Mouse (Mus musculus) embryonic facial prominence, embryonic 14.5 days (tissue): ENCODE data around the gene March8. TPM values are rescaled to one million over a fixed set of nuclear protein-coding genes. Genes with fewer than 3 reads are reported as not detected.

Experiments
- ATAC-seq: fragments of 200-750 bp; cut with Nextera tagmentation; 2 replicates; pipeline ENCODE4 v1.8.0; 2017; ENCODE audit warnings: low read depth, moderate number of reproducible peaks, moderate TSS enrichment
- DNase-seq: peaks from one replicate; pipeline ENCODE4 v3.0.0-alpha.2; 2015; ENCODE audit warnings: low spot score
- H3K27ac ChIP-seq: fragments of 300-500 bp; sonication (generic); replicated peaks from 2 replicates; pipeline ENCODE4 v1.5.1; 2014; ENCODE audit warnings: low read depth, mild to moderate bottlenecking, low read length, moderate library complexity
- H3K27me3 ChIP-seq: fragments of 300-500 bp; sonication (generic); replicated peaks from 2 replicates; pipeline ENCODE4 v1.6.1; 2014; ENCODE audit warnings: low read length; ENCODE audit not compliant: control insufficient read depth, insufficient read depth
- H3K36me3 ChIP-seq: fragments of 300-500 bp; sonication (generic); 2 replicates; pipeline ENCODE4 v1.6.1; 2014; ENCODE audit warnings: low read length, mixed read lengths; ENCODE audit not compliant: control insufficient read depth, insufficient read depth
- H3K4me1 ChIP-seq: fragments of 300-500 bp; sonication (generic); 2 replicates; pipeline ENCODE4 v1.6.1; 2014; ENCODE audit warnings: antibody characterized with exemption, low read length; ENCODE audit not compliant: control insufficient read depth, insufficient read depth
- H3K4me2 ChIP-seq: fragments of 300-500 bp; sonication (generic); 2 replicates; pipeline ENCODE4 v1.6.1; 2014; ENCODE audit warnings: low read depth, mild to moderate bottlenecking, low read length, moderate library complexity, mixed read lengths
- H3K4me3 ChIP-seq: fragments of 300-500 bp; sonication (generic); 2 replicates; pipeline ENCODE4 v1.5.1; 2014; ENCODE audit warnings: low read depth, mild to moderate bottlenecking, low read length
- H3K9ac ChIP-seq: fragments of 300-500 bp; sonication (generic); 2 replicates; pipeline ENCODE4 v1.6.1; 2014; ENCODE audit warnings: low read depth, mild to moderate bottlenecking, low read length, moderate library complexity, mixed read lengths
- H3K9me3 ChIP-seq: fragments of 300-500 bp; sonication (generic); 2 replicates; pipeline ENCODE4 v1.6.1; 2016; ENCODE audit warnings: low read length; ENCODE audit not compliant: control insufficient read depth
- WGBS: fragments of 180-500 bp; shearing (Covaris S2); extraction: QIAGEN DNeasy Blood & Tissue Kit; methylation state at CpG from one replicate; pipeline ENCODE4 v1.1.7; 2014; 5-methylcytosine and 5-hydroxymethylcytosine counted together
- polyA plus RNA-seq: library from polyadenylated mRNA; unstranded; fragments of >200 nt; fragmentation: Nextera tagmentation; extraction: Ambion mirVana; gene quantifications from 2 replicates; pipeline ENCODE4 v1.2.1, GENCODE M21; 2014

Gene March8
- polyA plus RNA-seq, 1 experiment from 2014 or later, result 31.8 TPM

DNA sequence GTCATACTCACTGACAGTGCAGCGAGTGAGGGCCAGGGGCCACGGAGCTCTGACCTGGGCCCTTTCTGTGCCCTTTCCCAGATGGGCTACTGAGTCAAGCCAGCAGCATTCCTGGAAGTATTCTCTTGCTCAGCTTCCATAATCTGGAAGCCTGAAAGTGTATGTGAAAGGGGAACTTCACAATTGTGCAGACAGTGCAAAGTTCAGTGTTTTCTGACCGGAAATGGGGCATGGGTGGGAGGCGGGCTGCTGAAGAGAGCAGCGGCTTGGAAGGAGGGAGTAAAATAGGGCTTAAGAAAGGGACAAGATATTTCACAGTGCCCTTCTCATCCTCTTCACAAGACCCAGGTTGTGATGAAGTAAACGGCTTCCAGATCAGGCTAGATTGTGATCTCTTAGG lies 101.7 kb downstream of the March8 start:
- Histone ChIP-seq H3K9me3 (no peaks in the 10 kb centered on the region), H3K36me3 (no peaks in the 10 kb centered on the region), H3K27me3 (no peaks in the 10 kb centered on the region), H3K4me2 (no peak overlapping the region), H3K9ac (no peak overlapping the region), H3K4me3 (no peak overlapping the region), H3K27ac (no peak overlapping the region), H3K4me1 (no peaks in the 10 kb centered on the region)
- 80% methylated on average over 6 of the region's 6 CpGs for WGBS
- DNase-seq, result no peak
- ATAC-seq, result no peak

- no peak overlapping the region for H3K27ac ChIP-seq
- no peaks in the 10 kb centered on the region for H3K9me3 ChIP-seq
- WGBS, result 66% methylated on average over 4 of the region's 4 CpGs
- H3K9ac ChIP-seq, result no peak overlapping the region
- no peak overlapping the region for H3K4me2 ChIP-seq
- ATAC-seq (no peak), DNase-seq (no peak)
- H3K4me1 ChIP-seq, result no peaks in the 10 kb centered on the region
- no peaks in the 10 kb centered on the region for H3K36me3 ChIP-seq
- no peak overlapping the region for H3K4me3 ChIP-seq
- no peaks in the 10 kb centered on the region for H3K27me3 ChIP-seq
Observed at GRCm38 (mm10) chr6:116440447-116440846, 102.6 kb downstream of the March8 start.

DNA sequence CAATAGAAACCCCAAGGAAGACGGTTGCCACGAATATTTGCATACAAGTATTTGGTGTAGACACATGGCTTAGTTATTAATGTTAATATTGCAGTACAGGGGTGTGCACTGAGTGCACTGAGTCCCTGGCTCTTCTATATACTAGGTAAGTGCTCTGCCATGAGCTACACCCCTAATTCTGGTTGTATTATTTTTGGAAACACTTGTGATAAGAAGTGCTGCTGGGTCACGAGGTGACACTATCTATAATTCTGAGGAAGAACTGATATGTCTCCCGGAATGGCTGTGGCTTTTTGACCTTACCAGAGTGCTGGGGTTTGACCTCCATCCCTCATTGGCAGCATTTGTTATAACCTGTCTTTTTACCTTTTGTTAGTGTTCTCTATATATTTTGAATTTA lies 103.0 kb downstream of the March8 start:
- H3K4me1 ChIP-seq, result no peaks in the 10 kb centered on the region
- DNase-seq (no peak), ATAC-seq (no peak)
- no peaks in the 10 kb centered on the region for H3K27me3 ChIP-seq
- WGBS, result 83% methylated on average over 4 of the region's 4 CpGs
- H3K27ac ChIP-seq, result no peak overlapping the region
- H3K4me3 ChIP-seq, result no peak overlapping the region
- no peak overlapping the region for H3K9ac ChIP-seq
- H3K4me2 ChIP-seq, result no peak overlapping the region
- H3K36me3 ChIP-seq, result no peaks in the 10 kb centered on the region
- no peaks in the 10 kb centered on the region for H3K9me3 ChIP-seq

GRCm38 (mm10) chr6:116455781-116456180 lies 118.0 kb downstream of the March8 start:
- WGBS, result 76% methylated on average over 4 of the region's 4 CpGs
- no peak overlapping the region for H3K4me2 ChIP-seq
- H3K27ac ChIP-seq, result no peak overlapping the region
- no peaks in the 10 kb centered on the region for H3K9me3 ChIP-seq
- H3K36me3 ChIP-seq, result no peaks in the 10 kb centered on the region
- ATAC-seq (no peak), DNase-seq (no peak)
- H3K4me3 ChIP-seq, result no peak overlapping the region
- H3K27me3 ChIP-seq, result peaks cover 17% of the 10 kb centered on the region
- no peak overlapping the region for H3K9ac ChIP-seq
- 0 out of 2 replicates have a peak, but pooled peaks cover 3% of the 10 kb centered on the region for H3K4me1 ChIP-seq

DNA sequence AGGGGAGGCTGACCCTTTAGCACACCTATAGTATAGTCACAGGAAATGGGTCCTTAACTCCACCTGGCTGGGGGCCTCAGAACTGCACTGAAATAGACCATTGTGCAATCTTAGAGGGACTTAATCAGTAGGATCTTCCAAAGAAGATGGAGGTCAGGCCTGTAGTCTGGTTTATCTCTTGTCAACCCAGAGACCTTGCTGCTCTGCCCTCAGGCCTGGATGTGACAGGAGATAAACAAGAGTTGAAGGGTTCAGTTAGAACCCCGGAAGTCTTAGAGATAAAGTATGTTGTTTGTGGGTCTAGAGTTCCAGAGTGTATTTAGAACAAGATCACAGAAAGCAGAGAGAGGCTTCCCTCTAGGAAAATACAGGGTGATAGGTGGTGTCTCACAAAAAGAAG lies 118.7 kb downstream of the March8 start:
- Histone ChIP-seq H3K4me1 (0 out of 2 replicates have a peak, but pooled peaks cover 6% of the 10 kb centered on the region), H3K4me2 (no peak overlapping the region), H3K9ac (no peak overlapping the region), H3K27me3 (peaks cover 24% of the 10 kb centered on the region), H3K4me3 (no peak overlapping the region), H3K36me3 (no peaks in the 10 kb centered on the region), H3K27ac (no peak overlapping the region), H3K9me3 (no peaks in the 10 kb centered on the region)
- 82% methylated on average over 1 of the region's 1 CpGs for WGBS
- ATAC-seq (no peak), DNase-seq (no peak)

GRCm38 (mm10) chr6:116458728-116459127 lies 120.9 kb downstream of the March8 start:
- Histone ChIP-seq H3K27me3 (peaks cover 37% of the 10 kb centered on the region), H3K36me3 (no peaks in the 10 kb centered on the region), H3K4me2 (no peak overlapping the region), H3K9ac (no peak overlapping the region), H3K4me1 (0 out of 2 replicates have a peak, but pooled peaks cover 6% of the 10 kb centered on the region), H3K27ac (no peak overlapping the region), H3K9me3 (no peaks in the 10 kb centered on the region), H3K4me3 (no peak overlapping the region)
- DNase-seq (no peak), ATAC-seq (no peak)
- 71% methylated on average over 4 of the region's 4 CpGs for WGBS

Other genes with a start within 250 kb of the March8 start
- 10.7 and 11.1 TPM in 2 replicates for gene Tmcc1, start 144.5 kb upstream of the March8 start, polyA plus RNA-seq
- gene Washc2, start 130.0 kb upstream of the March8 start, polyA plus RNA-seq, result 36.9 and 43.3 TPM in 2 replicates
- 6.5 and 8.1 TPM in 2 replicates for gene Zfand4, start 73.8 kb upstream of the March8 start, polyA plus RNA-seq
- gene Alox5, start 123.2 kb downstream of the March8 start, polyA plus RNA-seq, result 2.0 and 2.4 TPM in 2 replicates
- not detected in 2 replicates for gene Olfr211, start 151.1 kb downstream of the March8 start, polyA plus RNA-seq
- gene Olfr212, start 168.5 kb downstream of the March8 start, polyA plus RNA-seq, result not detected in 2 replicates
- not detected in 2 replicates for gene Olfr213, start 200.4 kb downstream of the March8 start, polyA plus RNA-seq
- gene Gm5580, start 213.1 kb downstream of the March8 start, polyA plus RNA-seq, result 0.35 and 0.38 TPM in 2 replicates
- gene Olfr214, start 216.2 kb downstream of the March8 start, polyA plus RNA-seq, result not detected in 2 replicates
- not detected in 2 replicates for gene Olfr215, start 246.2 kb downstream of the March8 start, polyA plus RNA-seq